Mouse (Mus musculus) liver, embryonic 12.5 days (tissue): ENCODE measurements around the gene Spr. TPM values are rescaled to one million over a fixed set of nuclear protein-coding genes. Genes with fewer than 3 reads are reported as not detected.
A peak's percentile ranks its signal among the peaks of the same experiment; 100 is the strongest.
"Not testable (repeated sequence)": the region's sequence is repeated elsewhere in the genome, so short reads cannot be mapped to it uniquely, and the experiment has no call there.

ENCODE experiments used
- ATAC-seq: fragments of 200-750 bp; cut with Nextera tagmentation; 2 replicates; pipeline ENCODE4 v1.8.0; 2017; ENCODE audit warnings: moderate number of reproducible peaks, mild to moderate bottlenecking, moderate library complexity
- H3K27ac ChIP-seq: fragments of 300-500 bp; sonication (generic); 2 replicates; pipeline ENCODE4 v1.5.1; 2016; ENCODE audit warnings: mild to moderate bottlenecking
- H3K27me3 ChIP-seq: fragments of 300-500 bp; sonication (generic); replicated peaks from 2 replicates; pipeline ENCODE4 v1.6.1; 2016; ENCODE audit warnings: mild to moderate bottlenecking, moderate library complexity
- H3K36me3 ChIP-seq: fragments of 300-500 bp; sonication (generic); 2 replicates; pipeline ENCODE4 v1.6.1; 2016; ENCODE audit warnings: mild to moderate bottlenecking, moderate library complexity
- H3K4me1 ChIP-seq: fragments of 300-500 bp; sonication (generic); 2 replicates; pipeline ENCODE4 v1.6.1; 2016
- H3K4me2 ChIP-seq: fragments of 300-500 bp; sonication (generic); 2 replicates; pipeline ENCODE4 v1.6.1; 2016; ENCODE audit warnings: mild to moderate bottlenecking, moderate library complexity
- H3K4me3 ChIP-seq: fragments of 300-500 bp; sonication (generic); 2 replicates; pipeline ENCODE4 v1.5.1; 2016; ENCODE audit warnings: mild to moderate bottlenecking, moderate library complexity
- H3K9ac ChIP-seq: fragments of 300-500 bp; sonication (generic); 2 replicates; pipeline ENCODE4 v1.6.1; 2016; ENCODE audit warnings: mild to moderate bottlenecking, moderate library complexity
- H3K9me3 ChIP-seq: fragments of 300-500 bp; sonication (generic); replicated peaks from 2 replicates; pipeline ENCODE4 v1.6.1; 2016; ENCODE audit warnings: mild to moderate bottlenecking, moderate library complexity
- WGBS: fragments of 180-500 bp; shearing (Covaris S2); methylation state at CpG from one replicate; pipeline ENCODE4 v1.1.7; 2016; ENCODE audit not compliant: insufficient replicate concordance; 5-methylcytosine and 5-hydroxymethylcytosine counted together
- polyA plus RNA-seq: library from polyadenylated mRNA; unstranded; fragments of >200 nt; fragmentation: Nextera tagmentation; extraction: Ambion mirVana; gene quantifications from 2 replicates; pipeline ENCODE4 v1.2.1, GENCODE M21; 2016

Gene Spr
- 31.9 and 32.3 TPM in 2 replicates for polyA plus RNA-seq

DNA sequence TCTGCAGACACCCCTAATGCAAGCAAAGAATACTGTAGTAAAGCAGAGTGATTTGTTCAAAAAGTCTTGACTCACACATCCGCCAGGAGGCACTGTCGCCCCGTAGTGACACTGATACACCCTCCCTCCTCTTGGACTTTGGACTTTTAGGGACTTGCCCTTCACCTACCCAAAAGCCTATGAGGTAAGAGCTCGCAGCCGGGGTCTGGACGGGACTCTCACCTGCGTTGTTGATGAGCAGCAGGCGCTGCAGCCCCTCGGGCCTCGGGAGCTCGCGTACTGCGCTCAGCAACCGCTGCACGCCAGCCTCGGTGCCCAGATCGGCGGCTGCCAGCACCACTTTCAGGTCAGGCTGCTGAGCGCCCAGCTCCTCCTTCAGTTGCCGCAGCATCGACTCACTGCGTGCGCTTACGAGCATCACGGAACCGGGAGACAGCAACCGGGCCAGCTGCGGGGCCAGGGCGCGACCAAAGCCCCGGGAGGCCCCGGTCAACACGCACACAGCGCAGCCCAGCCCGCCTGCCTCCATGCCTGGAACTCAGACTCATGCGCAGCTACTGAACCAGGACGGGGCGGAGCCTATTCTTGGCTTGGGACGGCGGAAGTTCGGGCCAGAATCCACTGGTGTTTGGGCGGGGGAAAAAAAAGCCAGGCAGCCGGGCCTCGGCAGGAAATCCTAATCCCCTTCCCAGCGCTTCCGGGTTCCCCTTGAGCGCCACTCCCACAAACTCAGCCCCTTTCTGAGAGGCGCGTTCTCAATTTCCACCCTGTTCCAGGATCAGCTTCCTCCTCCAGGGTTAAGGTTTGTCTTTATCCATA lies at the start of gene Spr:
Gene Spr, minus strand, starts transcription at position 550 of the 819 bp plus-strand sequence.
- Histone ChIP-seq H3K4me1 (peaks cover 5% of the 10 kb centered on the region), H3K36me3 (peaks cover 19% of the 10 kb centered on the region), H3K27ac (peak within 1 kb of the TSS; percentile 84), H3K9ac (peak within 1 kb of the TSS; percentile 78), H3K4me2 (peak within 1 kb of the TSS; percentile 81), H3K4me3 (peak within 1 kb of the TSS; percentile 72), H3K27me3 (no peaks in the 10 kb centered on the region), H3K9me3 (no peaks in the 10 kb centered on the region)
- WGBS = under 1% methylated on average over 49 of the region's 49 CpGs
- ATAC-seq = peak; percentile 89

- Histone ChIP-seq H3K9me3 (no peaks in the 10 kb centered on the region), H3K36me3 (no peaks in the 10 kb centered on the region), H3K9ac (no peak overlapping the region), H3K4me1 (no peaks in the 10 kb centered on the region; the same call in 1 of the 2 replicates), H3K27ac (no peak overlapping the region), H3K27me3 (peaks cover 92% of the 10 kb centered on the region), H3K4me2 (no peak overlapping the region), H3K4me3 (no peak overlapping the region)
- no peak for ATAC-seq
- WGBS = 2% methylated on average over 15 of the region's 15 CpGs
These were observed 49.1 kb upstream of the Spr start for GRCm38 (mm10) chr6:85186744-85187059.

- Histone ChIP-seq H3K36me3 (no peaks in the 10 kb centered on the region), H3K27ac (no peak overlapping the region), H3K27me3 (peaks cover 92% of the 10 kb centered on the region), H3K9me3 (no peaks in the 10 kb centered on the region), H3K4me3 (no peak overlapping the region), H3K4me1 (no peaks in the 10 kb centered on the region; the same call in 1 of the 2 replicates), H3K9ac (no peak overlapping the region), H3K4me2 (peak overlapping the region; percentile 44)
- WGBS = 4% methylated on average over 33 of the region's 33 CpGs
- ATAC-seq = no peak
These were observed 48.6 kb upstream of the Spr start for GRCm38 (mm10) chr6:85186033-85186743.

GRCm38 (mm10) chr6:85183951-85184350 lies 46.4 kb upstream of the Spr start:
- Histone ChIP-seq H3K27me3 (peaks cover 72% of the 10 kb centered on the region), H3K36me3 (no peaks in the 10 kb centered on the region), H3K9ac (no peak overlapping the region), H3K4me1 (no peaks in the 10 kb centered on the region; the same call in 1 of the 2 replicates), H3K4me3 (no peak overlapping the region), H3K9me3 (no peaks in the 10 kb centered on the region), H3K4me2 (no peak overlapping the region), H3K27ac (no peak overlapping the region)
- ATAC-seq = no peak
- whole genome bisulfite sequencing = 36% methylated on average over 3 of the region's 3 CpGs

DNA sequence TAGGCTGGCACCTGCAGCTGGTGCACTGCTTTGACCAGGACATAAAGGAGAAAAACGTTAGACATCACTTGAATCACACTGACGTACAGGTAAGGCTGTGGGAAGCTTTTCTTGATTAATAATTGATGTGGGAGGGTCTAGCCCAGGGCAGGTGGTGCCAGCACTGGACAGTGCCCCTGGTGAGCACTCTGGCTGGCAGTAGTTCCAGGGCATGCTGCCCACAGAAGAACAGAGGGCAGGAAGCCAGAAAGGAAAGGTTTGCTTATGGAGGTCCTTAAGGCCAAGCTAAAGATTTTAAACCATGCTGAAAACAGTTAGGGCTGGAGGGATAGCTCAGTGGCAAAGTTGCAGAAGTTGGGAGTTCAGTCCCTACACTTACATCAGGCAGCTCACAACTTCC lies 42.5 kb upstream of the Spr start:
- Histone ChIP-seq H3K4me2 (no peak overlapping the region), H3K27me3 (peaks cover 46% of the 10 kb centered on the region), H3K4me1 (no peaks in the 10 kb centered on the region), H3K4me3 (no peak overlapping the region), H3K27ac (no peak overlapping the region), H3K9me3 (no peaks in the 10 kb centered on the region), H3K9ac (no peak overlapping the region), H3K36me3 (no peaks in the 10 kb centered on the region)
- no peak for ATAC-seq
- 55% methylated on average over 2 of the region's 2 CpGs for WGBS

- no peak overlapping the region for H3K9ac ChIP-seq
- H3K36me3 ChIP-seq = no peaks in the 10 kb centered on the region
- H3K27me3 ChIP-seq = peaks cover 43% of the 10 kb centered on the region
- H3K27ac ChIP-seq = no peak overlapping the region
- H3K4me3 ChIP-seq = no peak overlapping the region
- H3K9me3 ChIP-seq = no peaks in the 10 kb centered on the region
- no peak for ATAC-seq
- H3K4me2 ChIP-seq = no peak overlapping the region
- 43% methylated on average over 3 of the region's 3 CpGs for WGBS
- H3K4me1 ChIP-seq = no peaks in the 10 kb centered on the region
These were observed 42.0 kb upstream of the Spr start for GRCm38 (mm10) chr6:85179569-85179968.

GRCm38 (mm10) chr6:85165440-85165921 lies 27.9 kb upstream of the Spr start:
- H3K27me3 ChIP-seq = peaks cover 41% of the 10 kb centered on the region
- WGBS = 61% methylated on average over 10 of the region's 11 CpGs
- no peak for ATAC-seq
- H3K36me3 ChIP-seq = no peaks in the 10 kb centered on the region
- H3K4me2 ChIP-seq = no peak overlapping the region
- H3K27ac ChIP-seq = no peak overlapping the region
- H3K9ac ChIP-seq = no peak overlapping the region
- H3K4me1 ChIP-seq = no peaks in the 10 kb centered on the region
- H3K4me3 ChIP-seq = no peak overlapping the region
- no peaks in the 10 kb centered on the region for H3K9me3 ChIP-seq

DNA sequence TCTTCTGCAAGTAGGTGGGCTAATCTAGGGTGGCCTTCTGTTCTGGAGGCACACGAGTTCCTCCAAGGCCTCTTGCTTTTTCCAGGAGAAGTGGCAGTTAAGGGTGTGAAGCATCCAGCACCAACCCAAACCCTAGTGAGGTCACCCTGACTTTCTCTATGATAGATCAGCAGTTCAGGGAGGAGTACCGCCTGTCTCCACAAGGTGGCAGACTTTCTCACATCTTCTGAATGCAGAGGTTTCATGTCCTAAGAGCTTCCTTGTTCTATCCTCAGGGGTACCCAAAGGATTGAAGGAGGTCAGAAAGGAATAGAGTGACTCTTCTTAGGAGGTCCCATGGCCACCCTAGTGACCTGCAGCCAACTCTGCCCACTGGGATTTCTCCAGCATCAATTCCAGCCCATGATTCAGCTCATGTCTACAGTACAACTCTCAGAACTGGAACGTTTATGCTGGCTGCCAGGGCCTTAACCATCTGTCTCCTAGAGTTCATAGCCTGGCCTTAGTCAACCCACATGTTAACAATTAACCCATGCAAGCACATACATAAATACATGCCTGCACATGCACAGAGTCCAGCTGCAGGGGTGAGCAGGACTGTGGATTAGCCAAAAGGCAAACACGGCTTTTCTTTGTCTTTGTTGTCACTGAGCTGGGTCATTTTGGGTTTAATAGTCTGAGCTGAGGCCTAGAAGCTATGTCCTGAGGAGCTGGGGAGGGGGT lies 22.8 kb upstream of the Spr start:
- H3K27ac ChIP-seq = no peak overlapping the region
- H3K27me3 ChIP-seq = peaks cover 16% of the 10 kb centered on the region
- H3K36me3 ChIP-seq = no peaks in the 10 kb centered on the region
- 35% methylated on average over 4 of the region's 4 CpGs for WGBS
- no peak overlapping the region for H3K4me3 ChIP-seq
- H3K9me3 ChIP-seq = no peaks in the 10 kb centered on the region
- no peak overlapping the region for H3K4me2 ChIP-seq
- ATAC-seq = no peak
- H3K9ac ChIP-seq = no peak overlapping the region
- H3K4me1 ChIP-seq = peaks cover 6% of the 10 kb centered on the region; the same call in 1 of the 2 replicates

DNA sequence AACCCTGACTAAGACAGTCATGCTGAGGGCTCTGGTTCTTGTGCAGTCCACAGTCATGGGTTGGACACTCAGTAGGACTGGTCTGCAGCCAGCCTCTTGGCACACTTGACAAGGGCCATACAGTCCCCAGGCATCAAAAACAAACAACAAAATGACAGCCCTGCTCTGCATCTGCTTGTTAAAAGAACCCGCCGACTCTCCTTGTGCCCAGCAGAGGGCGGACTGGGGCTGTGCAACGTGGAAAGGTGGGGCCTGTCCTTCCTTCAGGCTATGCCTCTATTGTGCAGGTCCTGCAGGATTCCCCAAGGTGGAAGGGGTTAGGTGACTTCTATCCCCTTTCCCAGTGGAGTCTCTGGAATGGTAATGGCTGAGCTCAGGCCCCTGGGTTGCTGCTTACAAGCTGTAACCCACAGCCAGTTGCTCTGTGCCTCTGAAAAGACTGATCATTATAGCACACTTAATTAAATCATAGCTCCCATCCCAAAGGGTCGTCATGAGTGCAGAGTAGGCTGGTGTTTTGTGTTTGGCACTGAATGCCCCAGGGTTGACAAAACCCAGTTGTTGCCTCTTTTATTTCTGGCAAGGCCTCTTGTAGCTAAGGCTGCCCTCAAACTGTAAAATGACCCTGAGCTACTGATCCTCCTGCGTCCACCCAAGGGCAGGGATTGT lies 21.7 kb upstream of the Spr start:
- ATAC-seq = peak; percentile 34; the same call in 1 of the 2 replicates
- H3K4me2 ChIP-seq, H3K9ac ChIP-seq, H3K36me3 ChIP-seq, H3K4me3 ChIP-seq, H3K27ac ChIP-seq, H3K9me3 ChIP-seq: not testable (repeated sequence)
- peaks cover 16% of the 10 kb centered on the region for H3K27me3 ChIP-seq
- peaks cover 13% of the 10 kb centered on the region; the same call in 1 of the 2 replicates for H3K4me1 ChIP-seq
- 18% methylated on average over 6 of the region's 6 CpGs for WGBS

GRCm38 (mm10) chr6:85158040-85158804 lies 20.7 kb upstream of the Spr start:
- H3K4me1 ChIP-seq = peaks cover 13% of the 10 kb centered on the region; the same call in 1 of the 2 replicates
- H3K9me3 ChIP-seq, H3K27ac ChIP-seq, H3K36me3 ChIP-seq, H3K4me2 ChIP-seq, H3K4me3 ChIP-seq, H3K9ac ChIP-seq: not testable (repeated sequence)
- peaks cover 16% of the 10 kb centered on the region for H3K27me3 ChIP-seq
- ATAC-seq = peak; percentile 50; the same call in 1 of the 2 replicates
- 61% methylated on average over 4 of the region's 4 CpGs for WGBS

DNA sequence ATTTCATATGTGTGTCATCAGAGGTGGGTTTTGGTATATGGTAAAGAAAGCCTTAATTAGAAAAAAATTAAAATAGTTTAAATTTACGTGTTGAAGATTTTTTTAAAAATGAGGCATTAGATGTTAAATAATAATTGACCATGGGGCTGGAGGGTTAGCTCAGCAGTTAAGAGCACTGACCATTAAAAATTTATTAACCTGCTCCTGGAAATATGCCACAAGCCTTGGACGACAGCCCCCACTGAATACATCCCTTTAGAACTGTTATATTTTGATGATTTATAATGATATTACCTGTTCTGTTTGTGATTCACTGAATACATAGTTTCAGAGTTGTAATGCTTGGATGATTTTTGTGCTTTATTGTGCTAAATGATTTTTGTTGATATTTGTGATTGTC lies 19.0 kb upstream of the Spr start:
- WGBS = 65% methylated on average over 2 of the region's 2 CpGs
- not testable (repeated sequence) for H3K4me2 ChIP-seq, H3K27ac ChIP-seq, H3K36me3 ChIP-seq, ATAC-seq, H3K9me3 ChIP-seq, H3K4me3 ChIP-seq, H3K9ac ChIP-seq
- Histone ChIP-seq H3K4me1 (peaks cover 13% of the 10 kb centered on the region; the same call in 1 of the 2 replicates), H3K27me3 (peaks cover 16% of the 10 kb centered on the region)
